Mouse (Mus musculus) retina, embryonic 14.5 days (tissue): ENCODE data around the gene Xpnpep1.
A peak's percentile ranks its signal among the peaks of the same experiment; 100 is the strongest.

Experiments
- DNase-seq: peaks from one replicate; pipeline ENCODE4 v3.0.0-alpha.2; 2015; ENCODE audit warnings: low spot score

The Xpnpep1 gene

DNA sequence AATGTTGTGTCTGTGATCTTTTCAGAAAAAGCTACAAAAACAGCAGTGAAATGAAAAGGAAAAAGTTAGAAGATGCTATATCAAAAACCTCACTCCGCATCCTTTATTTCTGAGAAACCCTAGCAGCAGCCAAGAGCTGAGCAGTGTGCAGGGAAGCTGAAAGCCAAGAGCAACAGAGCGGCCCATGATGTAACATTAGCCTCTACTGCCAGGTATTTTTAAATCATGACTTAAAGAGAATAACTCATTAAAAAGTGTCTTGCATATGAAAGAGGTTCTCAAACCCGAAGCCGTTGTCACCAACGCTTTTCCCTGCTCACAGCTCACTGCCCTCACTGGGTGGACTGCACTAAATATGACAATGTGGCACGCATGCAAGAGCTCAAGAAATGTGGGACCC lies 9.7 kb downstream of the Xpnpep1 start:
- DNase-seq, result no peak

DNA sequence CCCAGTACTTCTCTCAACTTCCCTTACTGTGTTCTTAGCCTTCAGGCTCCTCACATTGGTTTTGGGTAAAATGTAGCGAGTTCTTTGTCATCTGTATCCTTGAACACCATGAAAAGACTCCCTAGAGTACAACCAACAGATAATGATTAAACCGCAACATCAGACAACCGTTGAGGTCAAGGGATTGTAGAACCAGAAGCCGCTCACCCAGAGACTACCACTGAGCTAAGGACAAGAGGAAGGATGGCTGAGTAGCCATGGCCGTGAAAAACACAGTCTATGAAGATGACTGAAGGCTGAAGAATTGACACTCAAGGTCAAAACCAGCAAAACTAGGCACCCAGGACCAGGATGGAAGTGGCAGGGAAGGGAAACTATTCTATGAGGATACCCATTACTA lies 10.3 kb downstream of the Xpnpep1 start:
- DNase-seq, result no peak

DNA sequence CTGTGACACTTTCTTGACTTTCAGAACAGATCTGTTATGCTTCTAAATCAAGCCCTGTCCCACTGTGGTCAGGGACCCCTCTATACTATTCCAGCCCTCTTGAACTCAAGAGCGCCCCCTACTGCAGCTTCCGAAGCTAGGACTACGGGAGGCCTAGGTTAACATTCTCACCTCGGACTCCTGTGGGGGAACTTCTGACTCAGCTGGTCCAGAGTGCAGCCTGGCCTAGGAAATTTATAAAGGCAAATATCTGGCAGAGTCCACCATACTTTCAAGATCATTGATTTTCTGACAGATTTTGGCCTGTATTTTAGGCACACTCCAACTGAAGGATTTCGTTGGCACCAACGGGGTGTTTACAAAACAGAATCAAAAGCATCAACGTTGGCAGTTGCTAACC lies 11.0 kb downstream of the Xpnpep1 start:
- no peak for DNase-seq

- no peak for DNase-seq
Observed at GRCm38 (mm10) chr19:53028216-53028615, 11.8 kb downstream of the Xpnpep1 start.

DNA sequence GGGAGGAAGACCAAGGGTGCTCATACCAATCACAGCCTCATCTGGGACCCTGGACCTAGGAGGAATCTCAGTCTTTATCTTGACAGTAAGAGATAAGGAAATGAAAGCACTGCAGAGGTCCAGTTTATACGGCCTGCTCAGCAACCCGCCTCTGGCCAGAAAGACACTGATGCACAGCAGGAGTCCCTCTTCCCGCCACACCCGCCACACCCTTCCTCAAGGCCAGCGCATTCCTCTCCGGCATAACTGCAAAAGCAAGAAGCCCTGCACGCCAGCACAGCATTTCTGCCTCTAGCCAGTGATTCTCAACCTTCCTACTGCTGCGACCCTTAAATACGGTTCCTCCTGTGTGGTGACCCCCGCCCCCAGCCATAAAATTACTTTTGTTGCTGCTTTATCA lies 16.8 kb downstream of the Xpnpep1 start:
- no peak for DNase-seq

DNA sequence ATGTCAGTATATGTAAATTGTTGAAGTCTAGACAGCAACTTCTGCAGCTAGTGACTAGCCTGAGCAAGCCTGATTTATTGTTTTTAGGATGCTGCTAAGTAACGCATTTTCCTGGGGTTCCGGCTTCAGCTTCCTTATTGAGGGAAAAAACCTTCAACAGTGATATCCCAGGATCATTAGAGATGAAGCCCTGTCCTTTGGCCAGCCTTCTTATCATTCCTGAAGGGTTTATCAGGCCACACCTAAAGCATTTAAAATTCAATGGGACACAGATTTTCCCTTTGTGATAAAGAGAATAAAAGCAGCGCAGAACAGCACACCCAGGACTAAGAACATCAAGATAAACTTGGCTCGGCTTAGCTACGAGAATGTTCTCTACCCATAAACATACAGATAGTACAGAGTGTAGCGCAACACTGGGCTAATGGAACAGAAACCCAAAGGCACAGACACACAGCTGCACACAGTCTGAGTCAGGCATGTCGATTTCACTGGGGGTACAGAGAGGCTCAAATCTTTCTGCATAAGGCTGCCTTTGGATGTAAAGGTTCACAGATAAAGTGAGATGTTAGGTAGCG lies 17.9 kb downstream of the Xpnpep1 start:
- DNase-seq, result no peak

GRCm38 (mm10) chr19:53021537-53021936 lies 18.5 kb downstream of the Xpnpep1 start:
- DNase-seq, result no peak

DNA sequence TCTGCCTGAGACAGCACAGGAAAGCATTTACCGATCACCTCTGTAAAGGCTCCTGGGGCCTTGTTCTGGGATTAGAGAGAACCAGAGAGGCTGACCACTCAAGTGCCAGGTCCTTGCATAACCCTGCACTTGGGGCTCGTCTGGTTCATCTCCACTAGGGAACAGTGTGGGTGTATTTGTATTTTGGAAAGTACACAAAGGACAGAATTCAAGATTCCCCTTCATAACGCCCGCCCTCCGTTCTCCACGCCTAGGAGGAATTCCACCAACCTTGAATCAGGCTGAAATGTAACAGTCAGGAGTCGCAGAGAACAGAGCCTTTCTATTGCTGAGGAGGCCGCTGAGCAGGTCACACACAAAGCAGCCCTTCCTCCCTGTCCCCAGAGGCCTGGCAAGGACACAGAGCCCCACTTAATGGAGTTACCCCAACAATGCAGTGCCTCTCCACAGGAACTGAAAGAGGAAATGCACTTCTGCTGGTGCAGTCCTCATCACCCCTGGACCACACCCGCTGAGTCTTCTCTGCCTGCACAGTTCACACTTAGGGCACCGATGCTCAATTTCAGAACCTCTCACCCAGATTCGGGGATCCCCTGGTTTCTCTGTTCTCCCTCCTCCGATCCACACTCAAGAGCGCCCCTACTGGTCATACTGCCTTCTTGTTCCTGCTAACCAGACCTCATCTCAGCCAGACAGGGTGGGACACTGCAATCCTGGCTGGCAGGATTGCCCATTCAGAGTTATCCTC lies 20.1 kb downstream of the Xpnpep1 start:
- peak; percentile 70 for DNase-seq

GRCm38 (mm10) chr19:53017954-53018353 lies 22.1 kb downstream of the Xpnpep1 start:
- DNase-seq, result no peak

DNA sequence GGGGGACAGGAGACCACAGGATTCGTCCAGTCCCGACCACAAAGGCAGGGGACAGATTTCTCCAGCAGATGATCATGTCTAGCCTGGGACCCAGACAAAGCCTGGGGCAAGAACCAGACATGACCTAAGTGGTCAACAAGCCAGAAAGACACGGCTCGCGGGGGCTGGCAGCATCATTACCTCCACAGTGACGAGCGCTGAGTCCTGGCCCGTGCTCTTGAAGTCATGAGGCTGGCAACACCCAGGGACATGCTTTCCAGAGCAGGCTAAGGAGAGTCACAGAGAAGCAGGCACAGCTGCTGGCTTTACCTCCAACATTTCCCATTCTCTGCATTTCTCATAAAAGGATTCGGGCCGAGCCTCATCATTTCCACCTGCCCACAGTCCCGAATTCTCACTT lies 22.8 kb downstream of the Xpnpep1 start:
- no peak for DNase-seq

- no peak for DNase-seq
Observed at GRCm38 (mm10) chr19:53014910-53015710, 24.9 kb downstream of the Xpnpep1 start.

DNA sequence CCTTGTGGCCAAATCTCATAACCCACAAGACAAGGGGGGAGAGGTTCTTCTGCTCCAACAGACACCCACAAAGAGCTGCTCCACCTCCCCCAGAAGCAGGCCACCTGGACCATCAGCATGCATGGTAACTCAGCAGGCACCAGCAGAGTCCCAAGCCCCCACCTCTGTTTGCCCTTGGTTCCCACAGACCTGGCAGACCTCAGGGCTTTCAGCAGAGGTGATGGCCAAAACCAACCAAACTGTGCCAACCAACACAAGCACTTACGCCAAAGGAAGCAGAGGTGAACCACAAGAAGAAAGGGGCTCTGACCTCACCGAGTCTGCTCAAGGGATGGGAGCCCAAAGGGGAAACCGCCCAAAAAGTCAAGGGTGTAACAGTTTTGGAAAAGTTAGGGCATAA lies 26.3 kb downstream of the Xpnpep1 start:
- DNase-seq, result no peak

- no peak for DNase-seq
Observed at GRCm38 (mm10) chr19:53013341-53013740, 26.7 kb downstream of the Xpnpep1 start.

DNA sequence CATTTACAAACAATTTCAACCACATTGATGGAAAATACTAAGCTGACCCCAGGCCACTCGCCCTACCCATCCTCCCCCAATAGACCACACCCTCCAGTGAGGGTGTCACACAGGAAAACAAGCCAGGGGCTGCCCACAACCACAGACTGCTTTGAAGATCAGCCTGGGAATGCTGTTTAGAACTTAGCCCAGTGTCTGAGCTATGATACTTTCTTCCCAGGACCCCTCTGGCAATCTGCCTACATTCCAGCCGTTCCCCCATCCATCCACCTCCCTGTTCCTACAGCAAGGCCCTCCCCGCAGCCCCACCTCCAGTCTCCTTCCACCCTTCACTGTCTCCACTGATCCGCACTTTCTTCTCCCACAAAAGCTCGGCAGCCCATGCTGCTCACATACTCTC lies 29.1 kb downstream of the Xpnpep1 start:
- DNase-seq, result no peak

- DNase-seq, result no peak
Observed at GRCm38 (mm10) chr19:53008921-53009320, 31.1 kb downstream of the Xpnpep1 start.

DNA sequence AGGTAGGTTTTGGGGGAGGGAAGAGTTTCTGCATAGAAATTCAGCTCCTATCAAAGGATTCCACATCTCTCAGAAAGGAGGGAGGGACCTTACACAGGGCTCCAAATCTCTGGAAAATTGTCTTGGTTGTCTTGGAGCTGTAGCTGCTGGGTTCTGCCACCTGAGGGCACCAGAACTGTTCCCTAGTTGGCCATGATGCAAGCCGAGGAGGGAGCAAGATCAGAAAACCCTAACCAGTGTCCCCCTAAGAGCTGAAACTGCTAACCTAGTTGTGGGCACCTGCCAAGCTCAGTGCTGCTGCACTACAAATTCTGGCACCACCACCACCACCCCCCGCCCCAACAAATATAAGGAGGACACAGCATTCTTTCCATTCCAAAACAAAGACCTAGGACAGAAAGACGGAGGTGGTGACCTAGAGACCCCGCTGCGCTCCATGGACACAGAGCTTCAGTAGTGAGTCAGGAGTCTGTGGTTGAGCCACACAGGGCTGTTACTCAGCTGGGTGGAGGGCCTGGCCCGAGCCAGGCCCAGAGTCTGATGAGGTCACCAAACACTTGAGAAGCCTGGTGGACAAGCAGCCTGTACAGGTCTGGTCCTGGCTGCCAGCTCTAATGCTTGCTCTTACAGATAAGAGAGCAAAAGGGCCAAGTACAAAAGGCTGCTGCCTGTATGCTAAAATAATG lies 31.9 kb downstream of the Xpnpep1 start:
- peak; percentile 80 for DNase-seq

GRCm38 (mm10) chr19:53005978-53006377 lies 34.0 kb downstream of the Xpnpep1 start:
- DNase-seq, result no peak

DNA sequence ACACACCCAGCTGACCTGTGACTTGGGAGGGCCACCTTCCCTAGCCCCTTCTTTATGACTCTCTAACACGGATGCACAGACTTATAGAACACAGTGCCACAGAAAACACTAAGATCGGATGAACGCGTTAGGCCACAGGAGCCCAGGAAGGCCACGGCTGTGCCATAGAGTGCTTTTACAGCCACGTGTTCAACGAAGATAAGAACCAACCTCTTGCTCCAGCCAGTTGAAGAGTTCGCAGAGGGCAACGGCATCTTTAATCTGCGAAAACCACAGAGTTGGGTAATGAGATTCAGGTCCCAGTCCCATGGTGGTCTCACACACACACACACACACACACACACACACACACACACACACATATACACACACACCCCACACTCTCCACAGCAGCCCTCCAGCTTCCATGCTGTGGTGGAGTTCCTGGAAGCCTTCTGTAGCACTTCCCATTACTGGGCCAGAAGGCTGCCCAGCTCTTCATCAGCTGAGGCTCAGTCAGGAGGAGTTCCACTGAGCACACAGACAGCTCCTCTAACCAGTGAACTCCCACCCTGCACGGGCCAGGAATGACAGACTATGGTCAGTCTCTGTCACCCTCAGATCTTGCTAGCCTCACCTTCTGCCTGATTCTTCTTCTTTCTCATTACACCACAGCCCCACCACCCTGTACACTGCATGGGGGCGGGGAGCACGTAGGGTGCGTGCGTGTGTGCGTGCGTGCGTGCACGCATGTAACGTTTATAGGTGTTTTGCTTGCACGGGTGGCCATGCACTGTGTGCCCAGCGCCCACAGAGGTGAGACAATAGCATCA lies 36.3 kb downstream of the Xpnpep1 start:
- no peak for DNase-seq

DNA sequence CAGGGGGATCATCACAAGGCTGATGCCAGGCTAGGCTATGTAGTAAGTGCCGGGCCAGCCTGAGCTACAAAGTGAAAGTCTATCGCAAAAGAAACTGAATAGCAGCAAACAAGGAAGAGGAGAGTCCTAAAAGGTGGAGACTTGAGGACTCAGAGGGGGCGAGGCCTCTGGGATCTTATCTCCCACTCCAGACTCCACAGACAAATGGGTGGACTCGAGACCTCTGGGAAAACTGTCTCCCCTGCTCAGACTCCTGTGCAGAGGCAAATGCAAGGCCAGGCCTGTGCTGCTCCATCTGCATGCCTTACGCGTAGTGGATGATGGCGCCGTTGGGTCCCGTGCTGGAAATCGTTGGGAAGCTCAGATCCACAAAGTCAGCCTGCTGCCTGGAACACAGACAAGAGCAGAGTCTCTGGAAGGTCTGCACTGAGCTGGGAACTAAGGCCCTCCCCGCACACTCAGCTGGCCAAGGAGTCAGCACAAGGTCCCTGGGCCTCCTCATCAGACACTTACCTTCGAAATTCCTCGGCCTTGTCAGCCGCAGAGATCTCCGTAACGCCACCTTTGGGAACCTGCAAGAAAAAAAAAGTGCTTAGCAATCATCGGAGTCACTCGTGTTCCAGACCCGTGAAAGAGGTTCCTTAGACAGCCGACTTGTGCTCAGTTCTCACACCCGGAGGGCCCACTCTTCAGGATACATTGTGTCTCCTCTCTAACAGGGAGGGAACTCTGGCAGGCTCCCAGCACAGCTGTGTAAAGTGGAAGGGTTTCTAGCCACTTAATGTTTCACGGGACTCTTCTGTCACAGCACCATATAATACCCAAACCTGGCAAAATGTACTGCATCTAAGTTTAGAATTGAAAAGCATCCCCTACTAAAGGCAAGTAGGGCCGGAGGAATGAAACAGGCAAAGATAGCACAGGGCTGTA lies 37.6 kb downstream of the Xpnpep1 start:
- no peak for DNase-seq

DNA sequence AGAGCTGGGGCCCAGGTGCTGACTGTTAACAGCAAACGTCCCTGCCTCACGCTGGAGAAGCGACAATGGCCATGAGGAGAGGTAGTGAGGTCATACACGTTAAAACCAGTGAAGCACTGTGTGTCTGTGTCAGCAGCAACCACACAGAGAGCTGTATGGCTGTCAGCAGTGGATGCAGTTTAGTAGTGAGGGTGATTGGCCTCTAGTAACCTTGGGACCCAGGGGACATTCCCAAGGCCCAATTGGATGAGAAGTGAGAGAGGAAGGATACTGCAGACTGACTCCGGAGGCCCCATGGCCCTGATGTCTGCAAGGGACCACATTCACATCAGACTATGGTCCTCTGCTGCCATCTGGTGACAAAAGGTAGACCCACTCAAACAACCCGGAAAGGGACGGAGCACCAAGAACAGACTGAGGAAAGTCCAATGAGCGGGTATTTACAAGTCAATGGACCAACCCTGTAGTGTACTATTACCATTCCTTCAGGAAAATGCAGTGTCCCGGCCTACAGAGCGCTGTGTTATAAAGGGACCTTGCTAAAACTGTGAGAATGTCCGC lies 47.1 kb downstream of the Xpnpep1 start:
- peak; percentile 72 for DNase-seq
